Mouse (Mus musculus) G1E (cell line): ENCODE measurements around the gene Slc22a21.

ENCODE experiments used
- CTCF ChIP-seq: IDR thresholded peaks from 2 replicates; pipeline ENCODE4 v1.5.1; 2012; ENCODE audit warnings: low read depth, low read length, inconsistent platforms, mixed read lengths
- GATA1 ChIP-seq: IDR thresholded peaks from 2 replicates; pipeline ENCODE4 v1.6.1; 2012; ENCODE audit warnings: borderline replicate concordance, low read length, inconsistent platforms, mixed read lengths
- GATA2 ChIP-seq: IDR thresholded peaks from 2 replicates; pipeline ENCODE4 v1.6.1; 2012; ENCODE audit warnings: low read depth, low read length, inconsistent platforms, borderline replicate concordance
- POLR2AphosphoS5 ChIP-seq: IDR thresholded peaks from 2 replicates; pipeline ENCODE4 v1.6.1; 2012; ENCODE audit warnings: low read depth, low read length, inconsistent platforms; ENCODE audit not compliant: insufficient replicate concordance
- TAL1 ChIP-seq: conservative IDR thresholded peaks from 2 replicates; pipeline ENCODE4 v1.6.1; 2012; ENCODE audit warnings: low read depth, low read length, inconsistent platforms, mixed read lengths

DNA sequence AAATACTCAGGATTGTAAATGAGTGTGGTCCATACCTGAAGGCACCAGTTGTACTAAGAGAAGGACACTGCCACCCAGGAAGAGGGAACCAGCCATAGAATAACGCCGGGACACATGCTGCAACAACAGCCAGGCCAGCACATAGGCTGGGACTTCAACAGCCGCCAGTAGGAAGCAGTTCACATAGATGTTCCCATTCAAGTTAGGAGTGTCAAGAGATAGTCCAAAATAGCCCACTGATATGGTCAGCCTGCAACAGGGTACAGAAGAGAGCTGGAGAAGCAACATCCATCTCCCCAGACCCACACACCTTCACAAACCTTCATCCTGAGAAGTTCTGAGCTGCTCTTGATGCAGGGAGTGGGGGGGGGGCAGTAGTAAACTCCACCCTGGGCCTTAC is 25.5 kb downstream of the Slc22a21 start:
- TF ChIP-seq CTCF: no peak
- no peak for TF ChIP-seq TAL1
- TF ChIP-seq GATA1: no peak
- no peak for TF ChIP-seq POLR2AphosphoS5
- TF ChIP-seq GATA2: no peak
